Mouse (Mus musculus): Measurements from ENCODE around the gene Suds3. TPM values are rescaled to one million over a fixed set of nuclear protein-coding genes. Genes with fewer than 3 reads are reported as not detected.

The Suds3 gene
- polyA plus RNA-seq, 1 experiment from 2014 or later, result 82.3 TPM

- no peak for ATAC-seq
- WGBS, result 87% methylated on average over 11 of the region's 11 CpGs
- Histone ChIP-seq H3K9me3 (replicated peaks; ENCODE audit: control insufficient read depth, low read length, poor library complexity, severe bottlenecking) (no peaks in the 10 kb centered on the region), H3K36me3 (ENCODE audit: control insufficient read depth, insufficient read depth, low read length) (no peaks in the 10 kb centered on the region), H3K9ac (ENCODE audit: low read depth, low read length) (no peak overlapping the region), H3K4me2 (ENCODE audit: low read length) (no peak overlapping the region), H3K4me3 (ENCODE audit: low read depth, low read length) (no peak overlapping the region), H3K27ac (ENCODE audit: low read length) (no peak overlapping the region), H3K27me3 (ENCODE audit: control insufficient read depth, insufficient read depth, low read depth, low read length) (no peaks in the 10 kb centered on the region), H3K4me1 (ENCODE audit: control insufficient read depth, insufficient read depth, low read length) (no peaks in the 10 kb centered on the region)
These were observed 22.5 kb upstream of the Suds3 start for GRCm38 (mm10) chr5:117138295-117138988.

GRCm38 (mm10) chr5:117137594-117137993 is 21.7 kb upstream of the Suds3 start:
- Histone ChIP-seq H3K4me3 (ENCODE audit: low read depth, low read length) (no peak overlapping the region), H3K4me2 (ENCODE audit: low read length) (no peak overlapping the region), H3K9ac (ENCODE audit: low read depth, low read length) (no peak overlapping the region), H3K27me3 (ENCODE audit: control insufficient read depth, insufficient read depth, low read depth, low read length) (no peaks in the 10 kb centered on the region), H3K36me3 (ENCODE audit: control insufficient read depth, insufficient read depth, low read length) (no peaks in the 10 kb centered on the region), H3K4me1 (ENCODE audit: control insufficient read depth, insufficient read depth, low read length) (no peaks in the 10 kb centered on the region), H3K27ac (ENCODE audit: low read length) (no peak overlapping the region), H3K9me3 (replicated peaks; ENCODE audit: control insufficient read depth, low read length, poor library complexity, severe bottlenecking) (no peaks in the 10 kb centered on the region)
- 86% methylated on average over 8 of the region's 8 CpGs for WGBS
- no peak for ATAC-seq

DNA sequence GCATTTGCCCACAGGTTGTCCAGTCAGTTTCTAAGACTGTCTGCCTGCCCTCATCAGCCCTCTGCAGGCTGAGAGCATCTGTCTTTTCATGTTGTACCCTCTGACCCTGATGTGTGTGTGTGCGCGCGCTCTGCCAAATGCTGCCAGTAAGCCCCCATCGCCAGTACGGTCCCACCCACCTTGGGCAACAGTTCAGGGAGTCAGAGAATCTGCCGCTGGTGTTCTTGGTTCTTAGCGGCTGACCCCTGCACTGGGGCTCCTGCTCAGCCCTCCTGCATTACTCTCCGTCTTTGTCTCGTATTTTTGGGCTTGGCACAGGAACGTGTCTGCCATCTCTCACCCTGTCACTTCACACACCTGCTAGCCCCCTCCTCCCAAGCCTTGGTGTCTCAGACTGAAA is 21.1 kb upstream of the Suds3 start:
- 73% methylated on average over 10 of the region's 10 CpGs for WGBS
- no peak overlapping the region for H3K4me2 ChIP-seq (ENCODE audit: low read length)
- H3K27ac ChIP-seq (ENCODE audit: low read length), result no peak overlapping the region
- ATAC-seq, result no peak
- H3K27me3 ChIP-seq (ENCODE audit: control insufficient read depth, insufficient read depth, low read depth, low read length), result no peaks in the 10 kb centered on the region
- H3K4me1 ChIP-seq (ENCODE audit: control insufficient read depth, insufficient read depth, low read length), result no peaks in the 10 kb centered on the region
- no peaks in the 10 kb centered on the region for H3K36me3 ChIP-seq (ENCODE audit: control insufficient read depth, insufficient read depth, low read length)
- H3K4me3 ChIP-seq (ENCODE audit: low read depth, low read length), result no peak overlapping the region
- no peak overlapping the region for H3K9ac ChIP-seq (ENCODE audit: low read depth, low read length)
- H3K9me3 ChIP-seq (replicated peaks; ENCODE audit: control insufficient read depth, low read length, poor library complexity, severe bottlenecking), result no peaks in the 10 kb centered on the region

DNA sequence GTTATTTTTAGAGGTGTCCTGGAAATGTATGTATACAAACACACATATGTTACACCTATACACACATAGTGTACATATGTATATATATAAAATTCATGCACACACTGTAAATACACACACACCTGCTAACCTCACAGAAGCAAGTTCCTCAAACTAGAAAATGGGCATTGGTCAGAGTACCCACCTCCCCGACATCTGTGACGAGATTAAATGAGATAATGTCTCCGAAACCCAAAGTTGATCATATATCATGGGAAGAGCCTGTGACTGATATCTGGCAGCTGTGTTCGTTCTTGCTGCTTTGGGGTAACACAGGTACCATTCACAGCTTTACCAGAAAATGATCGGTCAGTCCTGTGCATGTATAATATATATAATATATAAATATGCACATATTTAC is 20.7 kb upstream of the Suds3 start:
- Histone ChIP-seq H3K36me3 (ENCODE audit: control insufficient read depth, insufficient read depth, low read length) (no peaks in the 10 kb centered on the region), H3K4me2 (ENCODE audit: low read length) (no peak overlapping the region), H3K4me3 (ENCODE audit: low read depth, low read length) (no peak overlapping the region), H3K27ac (ENCODE audit: low read length) (no peak overlapping the region), H3K27me3 (ENCODE audit: control insufficient read depth, insufficient read depth, low read depth, low read length) (no peaks in the 10 kb centered on the region), H3K9me3 (replicated peaks; ENCODE audit: control insufficient read depth, low read length, poor library complexity, severe bottlenecking) (no peaks in the 10 kb centered on the region), H3K9ac (ENCODE audit: low read depth, low read length) (no peak overlapping the region), H3K4me1 (ENCODE audit: control insufficient read depth, insufficient read depth, low read length) (no peaks in the 10 kb centered on the region)
- 92% methylated on average over 5 of the region's 5 CpGs for WGBS
- no peak for ATAC-seq

- no peaks in the 10 kb centered on the region for H3K36me3 ChIP-seq (ENCODE audit: control insufficient read depth, insufficient read depth, low read length)
- H3K4me1 ChIP-seq (ENCODE audit: control insufficient read depth, insufficient read depth, low read length), result no peaks in the 10 kb centered on the region
- H3K4me3 ChIP-seq (ENCODE audit: low read depth, low read length), result no peak overlapping the region
- H3K9ac ChIP-seq (ENCODE audit: low read depth, low read length), result no peak overlapping the region
- H3K9me3 ChIP-seq (replicated peaks; ENCODE audit: control insufficient read depth, low read length, poor library complexity, severe bottlenecking), result no peaks in the 10 kb centered on the region
- no peak overlapping the region for H3K4me2 ChIP-seq (ENCODE audit: low read length)
- no peak overlapping the region for H3K27ac ChIP-seq (ENCODE audit: low read length)
- 42% methylated on average over 9 of the region's 9 CpGs for WGBS
- ATAC-seq, result no peak
- H3K27me3 ChIP-seq (ENCODE audit: control insufficient read depth, insufficient read depth, low read depth, low read length), result no peaks in the 10 kb centered on the region
These were observed 20.0 kb upstream of the Suds3 start for GRCm38 (mm10) chr5:117135869-117136268.

GRCm38 (mm10) chr5:117134889-117135456 is 19.1 kb upstream of the Suds3 start:
- no peaks in the 10 kb centered on the region for H3K27me3 ChIP-seq (ENCODE audit: control insufficient read depth, insufficient read depth, low read depth, low read length)
- ATAC-seq, result no peak
- no peaks in the 10 kb centered on the region for H3K9me3 ChIP-seq (replicated peaks; ENCODE audit: control insufficient read depth, low read length, poor library complexity, severe bottlenecking)
- 69% methylated on average over 3 of the region's 3 CpGs for WGBS
- no peaks in the 10 kb centered on the region for H3K4me1 ChIP-seq (ENCODE audit: control insufficient read depth, insufficient read depth, low read length)
- no peak overlapping the region for H3K4me2 ChIP-seq (ENCODE audit: low read length)
- no peak overlapping the region for H3K9ac ChIP-seq (ENCODE audit: low read depth, low read length)
- H3K36me3 ChIP-seq (ENCODE audit: control insufficient read depth, insufficient read depth, low read length), result no peaks in the 10 kb centered on the region
- no peak overlapping the region for H3K4me3 ChIP-seq (ENCODE audit: low read depth, low read length)
- no peak overlapping the region for H3K27ac ChIP-seq (ENCODE audit: low read length)

DNA sequence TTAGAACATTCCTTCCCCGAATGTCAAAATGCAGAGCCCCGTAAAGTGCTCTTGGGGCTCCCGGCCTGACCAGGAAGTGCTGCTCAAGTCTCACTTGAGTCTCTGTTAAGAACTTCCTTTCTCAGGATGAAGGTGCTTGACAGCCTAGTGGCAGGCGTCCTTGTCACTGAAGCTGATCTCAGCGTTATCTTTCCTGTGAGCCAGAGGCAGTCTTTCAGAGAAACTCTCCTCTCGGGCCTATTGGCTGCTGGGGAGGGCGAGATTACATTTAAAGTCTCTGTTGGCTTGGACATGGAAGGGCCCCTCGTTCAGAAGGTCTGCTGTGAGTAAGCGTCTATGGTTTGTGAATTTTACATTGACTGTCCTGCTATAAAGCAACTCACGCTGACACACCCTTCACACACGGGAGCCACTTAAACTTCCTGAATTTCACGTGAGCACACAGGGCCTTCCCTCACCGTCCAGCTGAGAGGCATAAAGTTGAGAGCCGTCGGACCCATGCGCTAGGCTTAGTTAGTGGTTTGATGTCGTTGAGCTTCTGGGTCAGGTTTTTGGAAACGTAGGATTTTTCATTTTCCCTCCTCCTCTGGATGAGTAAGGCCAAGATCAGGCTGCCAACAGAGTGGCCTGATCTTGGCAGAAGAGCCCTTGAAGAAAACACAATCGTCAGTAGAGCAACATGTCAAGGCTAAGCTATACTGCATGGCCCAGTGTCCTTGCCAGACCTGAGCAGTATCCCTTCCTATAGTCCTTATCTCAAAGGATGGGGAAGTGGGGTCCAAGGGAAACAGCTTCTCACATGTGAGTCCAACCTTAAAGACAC is 18.4 kb upstream of the Suds3 start:
- Histone ChIP-seq H3K4me2 (ENCODE audit: low read length) (no peak overlapping the region), H3K36me3 (ENCODE audit: control insufficient read depth, insufficient read depth, low read length) (no peaks in the 10 kb centered on the region), H3K27me3 (ENCODE audit: control insufficient read depth, insufficient read depth, low read depth, low read length) (no peaks in the 10 kb centered on the region), H3K27ac (ENCODE audit: low read length) (no peak overlapping the region), H3K9ac (ENCODE audit: low read depth, low read length) (no peak overlapping the region), H3K9me3 (replicated peaks; ENCODE audit: control insufficient read depth, low read length, poor library complexity, severe bottlenecking) (no peaks in the 10 kb centered on the region), H3K4me1 (ENCODE audit: control insufficient read depth, insufficient read depth, low read length) (no peaks in the 10 kb centered on the region), H3K4me3 (ENCODE audit: low read depth, low read length) (no peak overlapping the region)
- ATAC-seq, result no peak
- WGBS, result 80% methylated on average over 19 of the region's 19 CpGs

DNA sequence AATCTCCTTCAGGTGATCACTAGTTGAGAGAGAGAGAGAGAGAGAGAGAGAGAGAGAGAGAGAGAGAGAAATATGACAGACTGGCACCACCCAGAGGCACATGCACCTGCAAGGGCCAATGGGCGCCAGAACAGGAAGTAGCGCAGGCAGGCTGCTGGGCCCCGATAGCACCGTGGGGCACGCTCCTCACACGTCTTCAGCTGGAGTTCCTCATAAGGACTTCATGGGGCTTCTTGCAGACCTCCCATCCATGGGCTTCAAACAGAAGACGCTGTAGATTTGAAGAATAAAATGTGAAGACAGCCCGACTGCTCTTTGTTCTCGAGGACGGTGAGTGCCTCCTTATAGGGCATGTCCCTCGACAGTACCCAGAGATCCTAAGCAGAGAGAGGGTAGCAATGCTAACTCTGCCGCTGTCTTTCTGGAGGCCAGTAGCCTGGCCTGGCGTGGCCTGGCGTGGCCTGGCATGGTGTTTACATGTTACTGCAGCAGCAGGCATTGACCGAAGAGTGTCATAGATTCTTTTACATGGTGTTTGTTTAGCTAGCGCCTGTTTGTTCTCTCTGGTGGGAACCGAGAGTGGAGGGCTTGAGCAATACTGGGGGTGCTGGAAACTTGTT is 17.6 kb upstream of the Suds3 start:
- Histone ChIP-seq H3K36me3 (ENCODE audit: control insufficient read depth, insufficient read depth, low read length) (no peaks in the 10 kb centered on the region), H3K27me3 (ENCODE audit: control insufficient read depth, insufficient read depth, low read depth, low read length) (no peaks in the 10 kb centered on the region), H3K27ac (ENCODE audit: low read length) (no peak overlapping the region), H3K9me3 (replicated peaks; ENCODE audit: control insufficient read depth, low read length, poor library complexity, severe bottlenecking) (no peaks in the 10 kb centered on the region), H3K9ac (ENCODE audit: low read depth, low read length) (no peak overlapping the region), H3K4me2 (ENCODE audit: low read length) (no peak overlapping the region), H3K4me1 (ENCODE audit: control insufficient read depth, insufficient read depth, low read length) (no peaks in the 10 kb centered on the region), H3K4me3 (ENCODE audit: low read depth, low read length) (no peak overlapping the region)
- WGBS, result 88% methylated on average over 17 of the region's 17 CpGs
- ATAC-seq, result no peak

GRCm38 (mm10) chr5:117130726-117131125 is 14.8 kb upstream of the Suds3 start:
- Histone ChIP-seq H3K9me3 (replicated peaks; ENCODE audit: control insufficient read depth, low read length, poor library complexity, severe bottlenecking) (no peaks in the 10 kb centered on the region), H3K4me1 (ENCODE audit: control insufficient read depth, insufficient read depth, low read length) (no peaks in the 10 kb centered on the region), H3K4me3 (ENCODE audit: low read depth, low read length) (no peak overlapping the region), H3K36me3 (ENCODE audit: control insufficient read depth, insufficient read depth, low read length) (no peaks in the 10 kb centered on the region), H3K27me3 (ENCODE audit: control insufficient read depth, insufficient read depth, low read depth, low read length) (no peaks in the 10 kb centered on the region), H3K4me2 (ENCODE audit: low read length) (no peak overlapping the region), H3K9ac (ENCODE audit: low read depth, low read length) (no peak overlapping the region), H3K27ac (ENCODE audit: low read length) (no peak overlapping the region)
- no peak for ATAC-seq
- WGBS, result 93% methylated on average over 15 of the region's 15 CpGs

Data from midbrain, embryonic 16.5 days (tissue).